Mouse (Mus musculus) hindbrain, embryonic 10.5 days (tissue): ENCODE results near the gene Cadps2. TPM values are rescaled to one million over a fixed set of nuclear protein-coding genes. Genes with fewer than 3 reads are reported as not detected.

Source experiments
- DNase-seq: peaks from one replicate; pipeline ENCODE4 v3.0.0-alpha.2; 2017; ENCODE audit warnings: low spot score
- H3K27ac ChIP-seq: fragments of 300-500 bp; sonication (generic); 2 replicates; pipeline ENCODE4 v1.5.1; 2016; ENCODE audit warnings: mild to moderate bottlenecking, moderate library complexity
- H3K27me3 ChIP-seq: fragments of 300-500 bp; sonication (generic); 2 replicates; pipeline ENCODE4 v1.6.1; 2016; ENCODE audit warnings: mild to moderate bottlenecking; ENCODE audit not compliant: poor library complexity, insufficient read depth, severe bottlenecking
- H3K36me3 ChIP-seq: fragments of 300-500 bp; sonication (generic); 2 replicates; pipeline ENCODE4 v1.6.1; 2016; ENCODE audit warnings: mild to moderate bottlenecking, moderate library complexity
- H3K4me1 ChIP-seq: fragments of 300-500 bp; sonication (generic); replicated peaks from 2 replicates; pipeline ENCODE4 v1.6.1; 2016; ENCODE audit warnings: mild to moderate bottlenecking
- H3K4me3 ChIP-seq: fragments of 300-500 bp; sonication (generic); 2 replicates; pipeline ENCODE4 v1.5.1; 2016; ENCODE audit warnings: mild to moderate bottlenecking, moderate library complexity
- H3K9me3 ChIP-seq: fragments of 300-500 bp; sonication (generic); 2 replicates; pipeline ENCODE4 v1.6.1; 2016; ENCODE audit warnings: mild to moderate bottlenecking, moderate library complexity
- WGBS: fragments of 180-500 bp; shearing (Covaris S2); methylation state at CpG from one replicate; pipeline ENCODE4 v1.1.7; 2016; 5-methylcytosine and 5-hydroxymethylcytosine counted together
- polyA plus RNA-seq: library from polyadenylated mRNA; unstranded; fragments of >200 nt; fragmentation: Nextera tagmentation; extraction: Ambion mirVana; gene quantifications from 2 replicates; pipeline ENCODE4 v1.2.1, GENCODE M21; 2016

Cadps2 gene
- polyA plus RNA-seq, 1 experiment from 2014 or later = 1.4 TPM

- Histone ChIP-seq H3K36me3 (no peaks in the 10 kb centered on the region), H3K27ac (no peak overlapping the region), H3K4me1 (peaks cover 3% of the 10 kb centered on the region; the same call in 1 of the 2 replicates), H3K4me3 (no peak overlapping the region), H3K27me3 (peaks cover 12% of the 10 kb centered on the region; the same call in 1 of the 2 replicates), H3K9me3 (no peaks in the 10 kb centered on the region)
- WGBS = 70% methylated on average over 9 of the region's 9 CpGs
- DNase-seq = no peak
Observed at GRCm38 (mm10) chr6:23634016-23634415, 205.2 kb downstream of the Cadps2 start.

GRCm38 (mm10) chr6:23630465-23630864 lies 208.8 kb downstream of the Cadps2 start:
- no peak for DNase-seq
- peaks cover 12% of the 10 kb centered on the region; the same call in 1 of the 2 replicates for H3K27me3 ChIP-seq
- H3K4me1 ChIP-seq = peaks cover 3% of the 10 kb centered on the region; the same call in 1 of the 2 replicates
- H3K4me3 ChIP-seq = no peak overlapping the region
- whole genome bisulfite sequencing = 19% methylated on average over 4 of the region's 4 CpGs
- H3K9me3 ChIP-seq = no peaks in the 10 kb centered on the region
- H3K36me3 ChIP-seq = no peaks in the 10 kb centered on the region
- no peak overlapping the region for H3K27ac ChIP-seq

- H3K27me3 ChIP-seq = no peaks in the 10 kb centered on the region
- H3K9me3 ChIP-seq = no peaks in the 10 kb centered on the region
- DNase-seq = no peak
- H3K4me1 ChIP-seq = peaks cover 9% of the 10 kb centered on the region; the same call in 1 of the 2 replicates
- H3K36me3 ChIP-seq = no peaks in the 10 kb centered on the region
- no peak overlapping the region for H3K27ac ChIP-seq
- 84% methylated on average over 2 of the region's 2 CpGs for WGBS
- H3K4me3 ChIP-seq = no peak overlapping the region
Observed at GRCm38 (mm10) chr6:23575102-23575501, 264.1 kb downstream of the Cadps2 start.

- no peak overlapping the region for H3K27ac ChIP-seq
- WGBS = 89% methylated on average over 4 of the region's 4 CpGs
- no peak for DNase-seq
Observed at GRCm38 (mm10) chr6:23573750-23574149, 265.5 kb downstream of the Cadps2 start.

GRCm38 (mm10) chr6:23572401-23572800 lies 266.8 kb downstream of the Cadps2 start:
- DNase-seq = peak; percentile 8
- Histone ChIP-seq H3K27ac (no peak overlapping the region), H3K4me1 (peaks cover 9% of the 10 kb centered on the region; the same call in 1 of the 2 replicates), H3K36me3 (no peaks in the 10 kb centered on the region), H3K4me3 (no peak overlapping the region), H3K9me3 (no peaks in the 10 kb centered on the region), H3K27me3 (no peaks in the 10 kb centered on the region)
- 39% methylated on average over 4 of the region's 4 CpGs for WGBS

More at GRCm38 (mm10) chr6:23573750-23574149, 265.5 kb downstream of the Cadps2 start:
- no peaks in the 10 kb centered on the region for H3K9me3 ChIP-seq
- H3K4me3 ChIP-seq = no peak overlapping the region
- H3K27me3 ChIP-seq = no peaks in the 10 kb centered on the region
- H3K36me3 ChIP-seq = no peaks in the 10 kb centered on the region
- H3K4me1 ChIP-seq = peaks cover 9% of the 10 kb centered on the region; the same call in 1 of the 2 replicates

- Histone ChIP-seq H3K27me3 (no peaks in the 10 kb centered on the region), H3K4me1 (peaks cover 9% of the 10 kb centered on the region; the same call in 1 of the 2 replicates), H3K9me3 (no peaks in the 10 kb centered on the region), H3K27ac (no peak overlapping the region), H3K36me3 (no peaks in the 10 kb centered on the region), H3K4me3 (no peak overlapping the region)
- 93% methylated on average over 4 of the region's 4 CpGs for WGBS
- DNase-seq = no peak
Observed at GRCm38 (mm10) chr6:23569686-23570085, 269.5 kb downstream of the Cadps2 start.

- Histone ChIP-seq H3K27me3 (no peaks in the 10 kb centered on the region), H3K27ac (no peak overlapping the region), H3K4me1 (peaks cover 9% of the 10 kb centered on the region; the same call in 1 of the 2 replicates), H3K4me3 (no peak overlapping the region), H3K36me3 (no peaks in the 10 kb centered on the region), H3K9me3 (no peaks in the 10 kb centered on the region)
- WGBS = 55% methylated on average over 1 of the region's 1 CpGs
- DNase-seq = no peak
Observed at GRCm38 (mm10) chr6:23568688-23569087, 270.5 kb downstream of the Cadps2 start.

GRCm38 (mm10) chr6:23567651-23568050 lies 271.6 kb downstream of the Cadps2 start:
- Histone ChIP-seq H3K9me3 (no peaks in the 10 kb centered on the region), H3K4me1 (peaks cover 9% of the 10 kb centered on the region; the same call in 1 of the 2 replicates), H3K27me3 (no peaks in the 10 kb centered on the region), H3K27ac (no peak overlapping the region), H3K36me3 (no peaks in the 10 kb centered on the region), H3K4me3 (no peak overlapping the region)
- DNase-seq = no peak
- 89% methylated on average over 1 of the region's 1 CpGs for WGBS

GRCm38 (mm10) chr6:23549874-23550273 lies 289.3 kb downstream of the Cadps2 start:
- H3K36me3 ChIP-seq = no peaks in the 10 kb centered on the region
- no peaks in the 10 kb centered on the region for H3K27me3 ChIP-seq
- no peaks in the 10 kb centered on the region for H3K9me3 ChIP-seq
- no peak for DNase-seq
- no peaks in the 10 kb centered on the region for H3K4me1 ChIP-seq
- no peak overlapping the region for H3K27ac ChIP-seq
- no peak overlapping the region for H3K4me3 ChIP-seq
- 63% methylated on average over 1 of the region's 1 CpGs for WGBS

GRCm38 (mm10) chr6:23523710-23524109 lies 315.5 kb downstream of the Cadps2 start:
- DNase-seq = no peak

GRCm38 (mm10) chr6:23522556-23522955 lies 316.7 kb downstream of the Cadps2 start:
- H3K36me3 ChIP-seq = no peaks in the 10 kb centered on the region
- H3K9me3 ChIP-seq = no peaks in the 10 kb centered on the region
- no peak overlapping the region for H3K27ac ChIP-seq
- no peak for DNase-seq
- 93% methylated on average over 5 of the region's 5 CpGs for whole genome bisulfite sequencing
- H3K4me1 ChIP-seq = no peaks in the 10 kb centered on the region
- no peaks in the 10 kb centered on the region for H3K27me3 ChIP-seq
- no peak overlapping the region for H3K4me3 ChIP-seq

More at GRCm38 (mm10) chr6:23523710-23524109, 315.5 kb downstream of the Cadps2 start:
- 89% methylated on average over 2 of the region's 2 CpGs for WGBS
- H3K36me3 ChIP-seq = no peaks in the 10 kb centered on the region
- H3K4me3 ChIP-seq = no peak overlapping the region
- no peaks in the 10 kb centered on the region for H3K27me3 ChIP-seq
- H3K4me1 ChIP-seq = no peaks in the 10 kb centered on the region
- no peaks in the 10 kb centered on the region for H3K9me3 ChIP-seq
- no peak overlapping the region for H3K27ac ChIP-seq

GRCm38 (mm10) chr6:23498611-23499010 lies 340.6 kb downstream of the Cadps2 start:
- H3K36me3 ChIP-seq = no peaks in the 10 kb centered on the region
- H3K9me3 ChIP-seq = no peaks in the 10 kb centered on the region
- no peaks in the 10 kb centered on the region for H3K4me1 ChIP-seq
- no peaks in the 10 kb centered on the region for H3K27me3 ChIP-seq
- no peak overlapping the region for H3K27ac ChIP-seq
- no peak for DNase-seq
- no peak overlapping the region for H3K4me3 ChIP-seq
- 68% methylated on average over 5 of the region's 5 CpGs for WGBS

GRCm38 (mm10) chr6:23491804-23492203 lies 347.4 kb downstream of the Cadps2 start:
- Histone ChIP-seq H3K4me1 (no peaks in the 10 kb centered on the region), H3K4me3 (no peak overlapping the region), H3K27ac (no peak overlapping the region), H3K36me3 (no peaks in the 10 kb centered on the region), H3K9me3 (no peaks in the 10 kb centered on the region), H3K27me3 (no peaks in the 10 kb centered on the region)
- no peak for DNase-seq
- WGBS = 48% methylated on average over 7 of the region's 7 CpGs

GRCm38 (mm10) chr6:23490431-23490830 lies 348.8 kb downstream of the Cadps2 start:
- Histone ChIP-seq H3K4me1 (no peaks in the 10 kb centered on the region), H3K36me3 (no peaks in the 10 kb centered on the region), H3K27me3 (no peaks in the 10 kb centered on the region), H3K4me3 (no peak overlapping the region), H3K27ac (no peak overlapping the region), H3K9me3 (no peaks in the 10 kb centered on the region)
- DNase-seq = no peak
- WGBS = 87% methylated on average over 2 of the region's 2 CpGs
